Mouse (Mus musculus): Measurements from ENCODE around the gene Arsk.

Arsk gene

DNA sequence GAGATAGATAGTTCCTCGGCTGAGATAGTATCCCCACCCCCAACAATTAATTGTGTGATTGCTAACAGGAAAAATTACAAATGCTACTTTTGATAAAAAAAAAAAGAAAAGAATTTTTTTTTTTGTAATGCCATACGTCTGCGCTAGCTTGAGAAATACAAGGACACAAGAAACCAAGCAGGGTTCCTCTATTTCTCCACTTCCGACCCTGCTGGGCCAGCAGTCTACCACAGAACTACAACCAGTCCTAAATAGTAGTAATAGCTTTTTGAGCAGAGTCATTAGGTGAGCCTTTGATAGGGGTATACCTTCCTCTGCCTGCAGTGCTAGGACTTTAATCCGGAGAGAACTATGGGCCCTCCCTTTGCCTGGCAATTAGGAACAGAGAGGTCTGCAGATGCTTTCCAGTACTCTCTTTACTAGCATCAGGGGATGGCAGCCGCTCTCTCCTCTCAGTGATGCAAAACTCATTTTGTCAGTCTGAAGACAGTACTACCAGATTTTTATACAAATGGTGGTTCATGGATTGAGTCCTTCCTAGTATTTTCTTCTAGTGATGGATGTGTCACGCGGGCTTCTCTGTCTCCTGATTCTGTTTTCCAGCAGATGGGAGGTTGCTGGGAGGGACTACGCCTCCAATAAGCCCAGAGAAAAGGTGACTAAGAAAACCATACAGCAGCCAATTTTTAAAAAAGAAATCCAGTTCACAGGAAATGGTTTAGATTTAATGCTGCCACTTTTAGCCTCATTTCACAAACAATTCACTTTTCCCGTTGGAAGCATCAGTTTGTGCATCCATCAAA is 41.0 kb downstream of the Arsk start:
- Histone ChIP-seq H3K27me3 (ENCODE audit: control insufficient read depth, insufficient read depth, low read length, poor library complexity, severe bottlenecking) (no peaks in the 10 kb centered on the region; the same call in 1 of the 2 replicates), H3K36me3 (ENCODE audit: control insufficient read depth, insufficient read depth, low read length, poor library complexity, severe bottlenecking) (no peaks in the 10 kb centered on the region)
- DNase-seq (ENCODE audit: low read depth, low spot score) = no peak

DNA sequence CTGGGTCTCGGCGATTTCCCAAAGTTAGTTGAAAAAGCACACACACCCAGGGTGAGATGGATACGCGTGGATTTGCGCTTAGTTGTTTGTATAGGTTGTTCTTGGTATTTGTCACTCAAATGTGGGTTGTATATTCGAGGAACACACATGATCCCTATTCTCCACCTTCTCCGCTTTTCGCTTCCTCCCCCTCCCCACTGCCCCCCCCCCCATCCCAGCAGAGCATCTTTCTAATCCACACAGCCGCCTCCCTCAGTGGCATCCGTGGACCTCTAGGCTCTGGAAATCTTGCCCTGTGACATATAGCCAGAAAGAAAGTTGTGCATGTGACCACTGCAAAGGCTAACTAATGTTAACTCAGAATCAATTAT is 41.6 kb downstream of the Arsk start, which contains the start of gene Gpr150:
Gpr150 (minus strand) TSS at position 101 of the 371 bp plus-strand sequence.
- H3K27me3 ChIP-seq (ENCODE audit: control insufficient read depth, insufficient read depth, low read length, poor library complexity, severe bottlenecking) = no peaks in the 10 kb centered on the region; the same call in 1 of the 2 replicates
- DNase-seq (ENCODE audit: low read depth, low spot score) = no peak
- no peaks in the 10 kb centered on the region for H3K36me3 ChIP-seq (ENCODE audit: control insufficient read depth, insufficient read depth, low read length, poor library complexity, severe bottlenecking)

DNA sequence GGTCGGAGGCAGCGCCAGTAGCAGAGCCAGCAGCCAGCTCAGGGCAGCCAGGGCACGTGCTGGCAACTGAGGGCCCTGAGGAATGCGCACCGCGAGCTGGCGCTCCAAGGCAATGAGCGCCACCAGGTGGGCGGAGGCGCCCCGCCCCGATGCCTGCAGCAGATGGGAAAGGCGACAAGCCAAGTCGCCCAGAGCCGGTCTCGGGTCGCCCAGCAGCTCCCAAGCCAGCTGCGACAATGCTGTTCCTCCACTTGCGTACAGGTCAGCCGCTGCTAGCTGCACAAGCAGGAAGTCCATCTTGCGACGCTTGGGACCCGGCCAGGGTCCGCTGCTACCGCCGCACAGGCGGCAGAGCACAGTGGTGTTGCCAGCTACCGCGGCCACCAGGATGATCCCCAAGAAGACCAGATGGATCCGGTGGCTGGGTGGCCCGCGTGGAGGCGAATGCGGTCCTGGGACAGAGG is 42.2 kb downstream of the Arsk start:
- DNase-seq (ENCODE audit: low read depth, low spot score) = peak; percentile 75
- H3K27me3 ChIP-seq (ENCODE audit: control insufficient read depth, insufficient read depth, low read length, poor library complexity, severe bottlenecking) = no peaks in the 10 kb centered on the region; the same call in 1 of the 2 replicates
- H3K36me3 ChIP-seq (ENCODE audit: control insufficient read depth, insufficient read depth, low read length, poor library complexity, severe bottlenecking) = no peaks in the 10 kb centered on the region

DNA sequence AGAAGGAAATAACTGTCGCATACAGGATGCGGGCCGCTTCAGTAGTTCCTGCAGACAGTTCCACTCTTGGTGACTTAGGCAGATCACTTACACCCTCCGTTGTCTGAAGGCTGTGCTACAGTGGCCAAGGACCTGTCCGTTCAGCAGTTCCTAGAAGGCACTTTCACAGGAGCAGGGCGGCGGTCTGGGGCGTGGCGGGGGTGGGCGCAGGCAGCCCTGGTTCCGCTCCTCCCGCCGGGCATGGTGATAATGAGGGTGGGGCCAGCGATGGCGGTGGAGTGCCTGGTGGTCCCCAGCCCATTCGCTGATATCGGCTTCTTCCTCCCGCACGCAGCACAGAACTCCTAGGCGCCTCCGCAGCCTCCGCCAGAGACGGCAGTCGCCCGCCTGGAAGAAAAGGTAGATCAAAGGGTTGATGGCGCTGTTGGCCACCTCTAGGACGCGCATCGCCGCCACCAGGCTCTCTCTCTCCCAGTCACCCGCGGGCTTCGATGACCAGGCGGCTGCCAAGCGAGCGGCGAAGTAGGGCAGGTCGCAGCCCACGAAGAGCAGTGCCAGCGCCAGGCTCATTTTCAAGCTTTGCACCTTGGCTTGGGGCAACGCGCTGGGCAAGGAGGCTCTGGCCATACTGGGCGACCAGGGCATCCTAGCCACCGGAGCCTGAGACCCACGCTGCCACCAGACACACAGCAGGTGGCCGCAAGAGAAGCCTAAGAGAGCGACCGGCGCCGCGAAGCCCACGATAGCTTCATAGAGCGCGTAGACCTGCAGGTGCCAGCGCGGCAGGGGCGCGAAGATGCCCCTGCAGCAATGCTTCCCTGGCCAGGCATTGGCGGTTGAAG is 42.8 kb downstream of the Arsk start:
- Histone ChIP-seq H3K27me3 (ENCODE audit: control insufficient read depth, insufficient read depth, low read length, poor library complexity, severe bottlenecking) (no peaks in the 10 kb centered on the region; the same call in 1 of the 2 replicates), H3K36me3 (ENCODE audit: control insufficient read depth, insufficient read depth, low read length, poor library complexity, severe bottlenecking) (no peaks in the 10 kb centered on the region)
- peak; percentile 56 for DNase-seq (ENCODE audit: low read depth, low spot score)

DNA sequence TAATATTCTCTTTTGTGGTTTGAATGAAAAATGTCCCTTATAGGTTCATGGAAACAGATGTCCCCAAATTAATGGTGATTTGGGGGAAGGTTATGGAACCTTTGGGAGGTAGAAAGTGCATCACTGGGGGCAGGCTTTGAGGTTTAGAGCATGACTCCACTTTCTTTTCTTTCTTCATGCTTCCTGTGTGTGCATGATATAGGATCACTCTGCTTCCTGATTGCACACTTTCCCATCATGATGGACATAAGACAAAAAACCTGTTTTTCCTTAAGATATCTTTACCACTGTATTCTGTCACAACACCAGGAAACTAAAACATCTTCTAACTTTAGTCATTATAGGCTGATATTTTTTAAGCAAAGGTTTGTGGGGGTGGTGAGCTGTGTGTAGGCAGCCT is 53.5 kb downstream of the Arsk start:
- H3K36me3 ChIP-seq (ENCODE audit: control insufficient read depth, insufficient read depth, low read length, poor library complexity, severe bottlenecking) = no peaks in the 10 kb centered on the region
- DNase-seq (ENCODE audit: low read depth, low spot score) = no peak

DNA sequence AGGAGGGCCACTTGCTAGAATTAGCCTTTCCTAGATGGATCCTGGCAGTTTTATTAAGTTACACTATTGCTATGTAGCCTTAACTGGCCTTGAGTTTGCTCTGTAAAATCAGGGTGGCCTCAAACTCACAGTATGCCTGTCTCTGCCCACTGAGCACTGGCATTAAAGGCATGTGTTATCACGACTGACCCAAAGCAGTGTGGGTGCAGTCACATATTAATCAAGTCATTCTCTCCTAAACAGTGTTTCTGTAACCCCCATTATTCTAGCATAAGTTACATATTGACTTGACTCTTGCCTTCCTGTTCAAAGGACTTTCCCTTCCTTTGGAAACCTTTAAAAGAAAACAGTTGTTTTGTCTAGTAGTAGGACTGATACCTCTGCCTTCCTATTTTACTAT is 56.0 kb downstream of the Arsk start:
- DNase-seq (ENCODE audit: low read depth, low spot score) = no peak
- H3K27me3 ChIP-seq (ENCODE audit: control insufficient read depth, insufficient read depth, low read length, poor library complexity, severe bottlenecking) = no peaks in the 10 kb centered on the region
- no peaks in the 10 kb centered on the region for H3K36me3 ChIP-seq (ENCODE audit: control insufficient read depth, insufficient read depth, low read length, poor library complexity, severe bottlenecking)

More for the DNA sequence above, 53.5 kb downstream of the Arsk start:
- H3K27me3 ChIP-seq (ENCODE audit: control insufficient read depth, insufficient read depth, low read length, poor library complexity, severe bottlenecking) = no peaks in the 10 kb centered on the region

DNA sequence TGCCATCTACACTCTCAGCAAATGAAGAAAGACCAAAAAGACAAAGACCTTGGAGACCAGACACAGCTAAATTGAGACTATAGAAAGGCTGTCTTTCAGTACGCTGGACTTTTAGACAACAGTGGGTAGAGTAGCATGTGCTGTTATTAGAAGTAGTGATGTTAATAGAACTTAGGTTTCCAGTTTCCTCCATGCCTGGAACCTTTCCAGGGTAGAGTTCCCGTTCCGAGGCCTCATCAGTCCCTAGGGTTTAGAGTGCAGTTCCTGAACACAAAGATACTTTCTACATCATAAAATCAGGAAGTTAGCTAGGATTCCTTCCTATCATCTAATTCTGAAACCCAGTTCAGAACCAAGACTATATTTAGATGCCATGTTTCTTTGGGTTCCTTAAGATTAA is 73.9 kb downstream of the Arsk start:
- no peak for DNase-seq (ENCODE audit: low read depth, low spot score)
- Histone ChIP-seq H3K36me3 (ENCODE audit: control insufficient read depth, insufficient read depth, low read length, poor library complexity, severe bottlenecking) (no peaks in the 10 kb centered on the region), H3K27me3 (ENCODE audit: control insufficient read depth, insufficient read depth, low read length, poor library complexity, severe bottlenecking) (no peaks in the 10 kb centered on the region)

DNA sequence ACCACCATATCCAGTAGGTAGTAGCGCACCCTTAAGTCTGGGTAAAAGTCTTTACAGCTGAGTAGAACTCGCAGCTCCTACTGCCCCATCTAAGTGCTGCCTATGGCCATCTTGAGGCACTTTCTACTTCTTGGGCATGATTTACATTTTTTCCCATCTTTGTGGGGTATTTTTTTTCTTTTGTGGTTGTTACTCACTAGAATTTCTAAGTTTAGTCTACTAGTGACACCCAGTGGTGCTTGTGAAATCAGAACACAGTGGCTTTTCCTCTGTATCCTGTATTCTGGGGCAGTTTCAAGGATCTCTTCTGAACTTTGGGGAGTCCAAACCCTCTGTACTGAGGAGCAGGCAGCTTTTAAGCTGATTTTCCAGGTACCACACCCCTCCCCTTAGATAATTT is 76.7 kb downstream of the Arsk start:
- Histone ChIP-seq H3K36me3 (ENCODE audit: control insufficient read depth, insufficient read depth, low read length, poor library complexity, severe bottlenecking) (no peaks in the 10 kb centered on the region), H3K27me3 (ENCODE audit: control insufficient read depth, insufficient read depth, low read length, poor library complexity, severe bottlenecking) (no peaks in the 10 kb centered on the region)
- DNase-seq (ENCODE audit: low read depth, low spot score) = peak; percentile 42

DNA sequence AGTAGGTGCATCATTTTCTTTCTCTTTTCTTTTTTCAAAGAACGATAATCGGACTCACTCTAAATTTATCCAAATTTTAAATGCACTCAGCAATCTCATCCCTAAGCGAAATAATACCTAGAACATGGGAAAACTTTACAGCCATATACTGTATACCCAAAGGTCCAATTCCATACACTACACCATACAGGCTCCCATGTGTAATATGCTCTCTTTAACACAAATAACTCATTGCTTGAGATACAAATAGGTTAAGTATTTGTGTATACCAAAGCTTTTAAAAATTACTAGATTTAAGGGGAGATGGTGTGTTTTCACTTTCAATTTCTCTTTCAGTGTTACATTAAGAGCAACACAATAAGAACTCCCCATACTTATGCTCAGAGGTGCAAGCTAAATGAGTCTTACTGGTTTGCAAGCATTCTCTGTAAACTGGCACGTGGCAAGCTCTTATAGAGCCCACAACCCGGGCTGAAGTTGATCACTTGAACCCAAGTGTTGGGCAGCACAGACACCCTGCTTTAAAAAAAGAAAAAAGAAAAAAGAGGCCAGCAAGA is 79.5 kb downstream of the Arsk start:
- no peak for DNase-seq (ENCODE audit: low read depth, low spot score)
- no peaks in the 10 kb centered on the region for H3K36me3 ChIP-seq (ENCODE audit: control insufficient read depth, insufficient read depth, low read length, poor library complexity, severe bottlenecking)

DNA sequence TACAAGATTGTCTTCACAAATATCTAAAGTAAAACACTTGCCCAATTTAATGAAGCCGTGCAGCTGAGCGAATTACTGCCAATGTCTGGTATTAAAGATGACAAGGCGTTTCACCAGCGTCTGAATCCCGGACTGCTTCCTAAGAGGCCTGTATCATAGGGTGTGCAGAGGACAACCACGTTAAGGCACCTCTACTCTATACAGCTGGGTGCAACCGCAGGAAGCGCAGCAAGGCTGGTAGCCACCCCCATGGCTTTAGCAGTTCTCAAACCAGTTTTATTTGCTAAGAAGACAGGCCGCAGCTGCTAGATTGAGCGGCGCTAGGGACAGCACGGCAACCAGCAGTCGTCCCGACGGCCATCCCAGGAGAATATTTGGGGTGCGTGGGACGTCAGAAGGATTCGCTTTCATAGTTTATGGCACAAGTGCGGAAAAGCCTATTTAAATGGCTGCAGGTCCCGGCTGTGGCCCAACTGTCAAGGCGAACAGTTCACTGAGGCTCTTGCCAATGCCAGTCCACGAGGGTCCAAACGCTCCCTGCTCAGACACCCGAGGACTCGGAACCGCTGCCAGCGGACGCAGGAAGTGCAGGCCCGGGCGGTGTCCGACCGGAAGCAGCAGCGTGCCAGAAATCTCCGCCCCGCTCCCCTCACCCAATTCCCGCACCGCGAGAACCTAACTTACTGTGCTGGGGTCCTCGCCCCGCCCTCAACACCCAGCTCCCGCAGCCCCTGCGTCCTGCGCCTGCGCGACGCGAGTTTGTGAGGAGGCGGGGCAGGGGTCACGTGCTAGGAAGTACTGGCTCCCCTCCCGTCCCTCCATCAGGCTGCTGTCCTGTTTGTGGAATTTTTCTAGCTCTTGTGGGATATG is 80.3 kb downstream of the Arsk start, which contains the start of gene Rfesd:
Rfesd (minus strand) TSS at position 746 of the 870 bp plus-strand sequence.
- Histone ChIP-seq H3K36me3 (ENCODE audit: control insufficient read depth, insufficient read depth, low read length, poor library complexity, severe bottlenecking) (no peaks in the 10 kb centered on the region), H3K27me3 (ENCODE audit: control insufficient read depth, insufficient read depth, low read length, poor library complexity, severe bottlenecking) (no peaks in the 10 kb centered on the region)
- DNase-seq (ENCODE audit: low read depth, low spot score) = peak; percentile 97

More for the DNA sequence above, 79.5 kb downstream of the Arsk start:
- H3K27me3 ChIP-seq (ENCODE audit: control insufficient read depth, insufficient read depth, low read length, poor library complexity, severe bottlenecking) = no peaks in the 10 kb centered on the region

DNA sequence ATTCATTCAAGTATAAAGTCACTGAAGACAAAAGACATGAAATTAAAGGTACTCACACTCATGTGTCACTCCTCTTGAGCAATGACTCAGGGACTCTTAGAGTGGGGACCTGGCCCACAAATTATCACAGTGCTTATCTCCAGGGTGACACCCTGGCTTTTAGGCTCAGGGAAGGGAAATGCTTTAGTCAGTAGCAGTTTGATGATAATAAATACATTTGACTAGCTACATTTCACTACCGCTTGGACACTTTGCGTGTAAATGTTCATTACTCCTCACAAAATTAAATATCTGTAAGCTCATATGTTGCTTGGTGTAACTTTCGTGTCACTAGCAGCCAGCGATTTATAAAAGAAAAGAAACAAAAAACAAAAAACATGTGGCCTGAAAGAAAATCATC is 81.0 kb downstream of the Arsk start:
- no peaks in the 10 kb centered on the region for H3K36me3 ChIP-seq (ENCODE audit: control insufficient read depth, insufficient read depth, low read length, poor library complexity, severe bottlenecking)
- DNase-seq (ENCODE audit: low read depth, low spot score) = no peak
- no peaks in the 10 kb centered on the region for H3K27me3 ChIP-seq (ENCODE audit: control insufficient read depth, insufficient read depth, low read length, poor library complexity, severe bottlenecking)

DNA sequence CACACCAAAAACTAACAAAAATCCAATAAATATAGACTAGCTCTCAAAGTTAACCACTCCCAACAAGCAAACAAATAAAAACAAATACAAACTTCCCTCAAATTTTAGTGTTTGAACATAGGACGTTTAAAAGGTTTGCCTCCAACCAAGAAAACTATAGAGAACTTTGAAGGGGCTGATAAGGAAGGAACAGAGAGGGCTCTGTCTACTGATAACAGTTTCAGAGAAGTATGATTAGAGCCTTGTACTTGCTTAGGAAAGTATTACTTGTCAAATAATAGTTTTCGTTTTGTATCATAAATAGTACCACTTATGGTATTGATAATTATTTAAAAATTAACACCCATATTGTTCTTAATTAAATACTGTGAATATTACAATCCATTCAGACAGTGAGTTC is 83.9 kb downstream of the Arsk start:
- H3K27me3 ChIP-seq (ENCODE audit: control insufficient read depth, insufficient read depth, low read length, poor library complexity, severe bottlenecking) = no peaks in the 10 kb centered on the region
- no peak for DNase-seq (ENCODE audit: low read depth, low spot score)

More for the DNA sequence above, 83.9 kb downstream of the Arsk start:
- H3K36me3 ChIP-seq (ENCODE audit: control insufficient read depth, insufficient read depth, low read length, poor library complexity, severe bottlenecking) = no peaks in the 10 kb centered on the region
